Mouse (Mus musculus) right cerebral cortex, adult 2 months (tissue): ENCODE results near the gene Gm43738.

Experiments used
- DNase-seq, 2 experiments: peaks; one replicate each; pipeline ENCODE4 v3.0.0; 2021 to 2022; ENCODE audit warnings: low spot score in 2 of 2

The Gm43738 gene

DNA sequence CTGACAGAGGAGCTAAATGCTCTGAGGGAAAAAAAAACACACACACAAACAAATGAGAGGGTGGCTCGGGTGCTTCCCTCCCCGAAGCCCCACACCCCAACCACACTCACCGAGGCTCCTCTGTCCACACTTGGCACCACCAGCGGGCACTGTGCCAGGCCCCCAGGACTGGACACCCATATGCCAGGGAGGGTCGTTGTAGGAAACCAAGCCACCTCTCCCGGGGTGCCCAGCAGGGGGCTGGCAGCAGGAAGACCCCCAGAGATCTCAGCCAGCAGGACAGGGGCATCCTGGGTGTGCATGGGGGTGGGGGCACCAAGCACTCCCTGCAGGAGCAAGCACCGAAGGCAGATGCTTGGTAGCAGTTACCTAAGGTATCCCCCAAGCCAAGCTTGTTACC lies at the start of gene Gm43738:
TSS of gene Gm43738 (minus strand) at position 289 of the 400 bp plus-strand sequence.
- DNase-seq: no peak

DNA sequence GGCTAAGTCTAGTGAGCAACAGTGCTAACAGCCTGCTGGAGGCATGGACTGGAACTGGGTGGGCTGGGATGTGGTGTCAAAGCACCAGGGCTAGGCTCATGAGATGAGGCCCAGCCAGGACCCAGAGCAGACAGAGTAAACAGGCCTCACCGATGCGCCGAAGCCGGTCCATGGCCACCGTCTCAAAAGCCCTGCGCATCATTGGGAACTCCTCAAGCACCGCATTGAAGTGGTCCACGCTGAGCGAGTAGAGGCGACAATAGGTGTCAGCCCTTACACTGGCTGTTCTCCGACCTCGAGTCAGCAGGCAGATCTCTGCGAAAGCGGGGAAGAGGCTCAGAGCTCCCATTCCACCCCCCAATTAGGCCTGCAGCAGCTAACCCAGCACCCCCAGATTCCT lies 47.7 kb upstream of the Gm43738 start:
- DNase-seq: no peak

DNA sequence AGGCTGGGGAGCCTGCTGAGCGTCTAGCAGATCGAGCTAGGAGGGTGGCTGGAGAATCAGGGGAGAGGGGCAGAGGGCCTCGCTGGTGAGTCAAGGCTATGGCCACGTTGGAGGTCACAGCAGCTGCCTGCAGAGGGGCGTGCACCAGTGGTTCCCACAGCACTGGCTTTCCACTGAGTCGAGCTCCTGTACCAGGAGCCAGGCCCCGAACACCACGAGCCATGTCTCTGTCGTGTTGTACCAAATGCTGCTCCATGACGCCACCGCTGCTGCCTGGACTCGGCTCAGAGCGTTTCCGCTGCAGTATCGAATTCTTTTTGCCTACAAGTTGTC lies 47.0 kb upstream of the Gm43738 start:
- no peak for DNase-seq

DNA sequence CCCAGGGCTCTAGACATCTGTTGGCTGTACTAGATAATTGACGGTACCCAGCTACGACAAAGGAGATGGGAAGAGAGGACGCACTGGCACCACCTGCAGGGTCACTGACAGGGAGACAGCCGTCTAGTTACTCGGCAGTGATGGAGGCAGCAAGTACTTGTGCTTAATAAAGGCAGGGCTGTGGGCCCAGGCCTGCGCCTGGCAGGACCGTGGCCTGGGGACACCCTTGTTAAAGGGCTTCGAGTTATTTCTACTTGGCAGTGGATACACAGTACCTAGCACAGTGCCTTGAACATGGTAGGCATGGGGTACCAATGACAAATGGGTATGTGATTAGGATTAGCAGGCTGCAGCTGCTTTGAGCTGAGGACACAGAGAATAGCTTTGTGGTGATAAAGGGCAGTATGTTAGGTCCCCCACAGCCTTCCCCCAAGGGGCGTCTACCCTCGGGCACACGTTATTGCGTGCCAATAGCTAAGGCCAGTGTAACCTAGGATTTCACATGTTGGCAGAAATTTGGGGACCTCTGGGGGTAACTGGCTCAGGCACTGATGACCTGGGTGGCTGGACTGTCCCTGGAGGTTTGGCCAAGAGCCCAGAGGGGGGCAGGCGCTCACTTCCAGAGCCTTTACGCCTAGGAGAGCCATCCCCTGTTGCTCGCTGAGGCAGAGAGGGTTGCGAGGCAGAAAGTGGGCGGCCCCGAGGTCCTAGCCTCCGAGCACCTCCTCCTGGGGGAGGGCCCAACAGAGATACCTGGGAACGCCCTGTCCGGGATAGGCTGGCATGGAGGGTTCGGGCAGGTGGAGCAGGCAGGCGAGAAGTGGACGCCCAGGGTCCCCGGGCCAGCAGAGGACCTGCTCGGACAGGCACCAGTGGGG lies 46.4 kb upstream of the Gm43738 start:
- no peak for DNase-seq

DNA sequence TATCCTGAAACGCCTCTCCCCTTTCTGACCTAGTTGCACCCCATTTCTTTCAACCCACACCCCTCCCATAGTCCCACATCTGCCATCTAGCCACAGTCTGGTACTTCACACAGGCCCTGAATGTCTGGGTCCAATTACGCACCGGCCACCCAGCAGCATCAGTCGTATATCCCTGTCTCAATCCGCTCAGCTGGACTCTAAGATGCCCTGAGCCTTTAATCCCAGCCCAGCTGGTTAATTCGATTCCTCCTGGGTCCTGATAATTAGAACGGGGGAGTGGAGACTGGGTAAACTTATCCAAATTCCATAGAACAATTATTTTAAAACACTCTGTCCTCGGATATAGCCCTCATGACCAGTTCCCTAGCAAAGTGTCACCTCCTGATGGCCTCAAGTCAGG lies 44.7 kb upstream of the Gm43738 start:
- DNase-seq: no peak

DNA sequence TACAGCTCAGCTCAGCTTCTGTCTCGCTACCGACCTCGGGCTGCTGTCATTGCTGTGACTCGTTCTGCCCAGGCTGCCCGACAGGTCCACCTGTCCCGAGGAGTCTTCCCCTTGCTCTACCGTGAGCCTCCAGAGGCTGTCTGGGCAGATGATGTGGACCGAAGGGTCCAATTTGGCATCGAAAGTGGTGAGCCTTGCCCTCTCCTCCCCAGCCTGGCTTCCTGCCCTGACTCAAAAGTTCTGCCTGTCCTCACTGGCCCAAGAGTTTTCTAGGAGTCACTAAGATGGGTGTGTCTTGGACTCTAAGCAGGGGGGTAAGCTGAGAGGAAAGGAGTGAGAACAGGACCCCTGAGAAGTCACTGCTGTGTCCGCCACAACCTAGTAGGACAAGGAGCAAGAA lies 43.9 kb upstream of the Gm43738 start:
- no peak for DNase-seq

DNA sequence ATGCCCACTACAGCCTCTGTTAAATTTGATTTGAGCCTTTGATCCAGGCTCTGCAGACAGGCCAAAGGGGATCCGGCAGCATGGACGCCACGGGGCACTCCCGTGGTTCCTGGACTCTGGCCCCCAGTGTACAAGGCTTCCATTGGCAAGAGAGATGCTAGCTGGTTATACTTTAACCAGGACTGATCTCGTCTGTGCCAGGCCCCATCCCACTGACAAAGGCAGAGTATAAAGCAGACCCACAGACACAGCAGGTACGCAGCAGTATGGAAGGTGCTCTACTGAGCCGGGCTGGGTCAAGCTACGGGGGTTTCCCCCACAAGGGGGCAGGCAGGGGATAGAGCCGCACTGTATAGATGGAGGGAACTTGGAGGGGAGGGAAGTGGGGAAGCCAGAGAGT lies 35.5 kb upstream of the Gm43738 start:
- no peak for DNase-seq

DNA sequence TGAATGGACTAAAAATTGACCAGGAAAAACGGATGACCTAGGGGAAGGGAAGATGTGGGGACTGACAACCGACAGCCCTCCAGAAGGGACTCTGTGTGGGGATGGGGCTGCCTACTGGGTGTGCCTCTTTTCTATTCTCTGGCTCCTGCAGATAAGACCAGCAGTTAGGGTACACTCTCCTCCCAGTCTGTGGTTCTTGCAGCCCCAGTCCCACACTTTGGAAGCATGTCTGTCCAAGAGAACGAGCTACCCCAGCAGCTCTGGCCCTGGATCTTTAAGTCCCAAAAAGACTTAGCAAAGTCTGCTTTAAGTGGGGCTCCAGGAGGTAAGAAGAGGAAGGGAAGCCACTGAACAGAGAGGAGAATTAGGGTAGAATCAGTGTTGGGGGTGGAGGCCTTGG lies 35.1 kb upstream of the Gm43738 start, which contains the start of gene Pklr:
TSS of gene Pklr (plus strand) at position 185 of the 400 bp plus-strand sequence.
- no peak for DNase-seq

DNA sequence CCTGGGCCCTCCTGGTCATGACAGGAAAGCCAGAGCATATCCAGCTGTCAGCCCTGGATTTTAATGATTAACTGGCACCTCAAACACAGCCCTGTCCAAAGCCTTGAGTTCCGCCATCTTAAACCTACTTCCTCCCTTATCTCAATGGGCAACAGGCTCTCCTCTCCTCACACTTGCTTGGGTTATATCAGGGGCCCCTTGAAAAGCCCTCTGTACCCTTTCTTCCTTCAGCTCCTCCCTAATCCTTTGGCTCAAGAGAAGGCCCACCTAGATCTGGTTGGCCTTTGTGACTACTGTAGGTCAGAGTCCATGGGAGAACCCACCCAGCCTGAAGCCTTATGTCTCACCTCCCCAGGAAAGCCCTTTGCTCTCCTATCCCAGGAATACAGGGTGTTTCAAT lies 32.9 kb upstream of the Gm43738 start:
- no peak for DNase-seq

DNA sequence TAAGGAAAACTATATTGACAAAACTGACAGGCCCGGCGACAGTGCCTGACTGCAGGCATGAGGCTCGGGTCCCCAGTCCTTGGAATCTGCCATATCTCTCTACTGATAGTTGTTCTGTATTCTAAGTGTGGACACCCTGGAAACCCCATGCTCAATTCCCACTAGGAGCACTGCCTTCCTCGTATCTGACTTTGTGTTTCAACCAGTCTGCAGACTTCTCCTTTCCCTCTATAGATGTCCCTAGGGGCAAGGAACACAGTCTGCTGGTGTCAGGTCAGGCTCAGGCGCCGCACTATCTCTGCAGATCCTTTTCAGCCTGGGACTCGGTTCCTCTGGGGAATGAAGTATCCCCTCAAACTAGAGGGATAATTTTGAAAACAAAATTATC lies 32.2 kb upstream of the Gm43738 start:
- DNase-seq: no peak

DNA sequence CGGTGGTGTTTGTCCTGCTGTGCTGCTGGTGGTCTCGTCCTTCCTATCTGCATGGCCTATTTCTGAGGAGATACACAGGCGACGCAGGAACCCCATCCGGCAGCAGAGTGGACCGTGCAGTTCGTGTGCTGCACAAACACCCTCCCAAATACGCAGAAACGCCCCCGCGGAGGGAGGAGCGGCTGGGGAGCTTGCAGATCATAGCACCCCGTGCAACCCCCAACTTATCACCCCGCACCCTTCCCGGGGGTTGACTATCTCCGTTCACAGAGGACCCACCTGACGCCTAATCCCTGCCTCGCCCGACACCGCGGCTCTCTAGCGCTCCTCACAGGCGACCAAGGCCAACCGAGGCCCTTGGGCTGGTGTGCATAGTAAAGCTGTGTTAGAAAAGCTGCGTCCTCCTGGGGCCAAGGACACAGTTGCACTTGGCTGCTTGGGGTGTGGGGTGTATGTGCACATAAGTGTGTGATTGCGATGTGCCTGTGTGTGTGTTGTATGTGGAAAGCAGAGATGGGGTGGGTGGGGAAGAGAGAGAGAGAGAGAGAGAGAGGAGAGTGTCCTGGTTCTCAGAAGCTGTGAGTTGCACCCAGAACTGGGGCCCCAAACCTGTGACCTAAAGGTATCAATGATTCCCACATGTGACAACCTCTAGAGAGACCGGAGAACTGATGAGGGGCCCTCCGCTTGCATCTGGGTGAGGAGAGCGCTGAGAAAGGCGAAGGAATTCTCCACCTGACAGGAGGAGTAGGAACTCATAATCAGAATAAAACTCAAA lies 31.6 kb upstream of the Gm43738 start:
- DNase-seq: peak; percentile 47 to 51

DNA sequence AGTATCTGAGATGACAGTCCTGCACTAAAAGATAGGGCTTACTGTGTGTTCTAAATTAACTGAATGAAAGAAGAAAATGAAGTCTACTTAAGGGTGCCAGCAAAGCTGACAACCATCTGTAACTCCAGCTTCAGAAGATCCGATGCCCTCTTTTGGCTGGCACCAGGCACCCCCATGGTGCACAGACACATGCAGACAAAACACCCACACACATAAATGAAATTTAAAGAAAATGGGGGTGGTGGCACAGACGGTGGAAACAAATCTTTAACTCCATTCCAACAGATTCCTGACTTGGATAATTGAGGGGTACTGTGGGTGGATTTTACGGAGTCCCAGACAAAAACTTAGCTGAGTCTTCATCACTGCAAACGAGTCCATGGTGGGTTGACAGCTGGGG lies 30.9 kb upstream of the Gm43738 start:
- peak; percentile 59 to 68 for DNase-seq

DNA sequence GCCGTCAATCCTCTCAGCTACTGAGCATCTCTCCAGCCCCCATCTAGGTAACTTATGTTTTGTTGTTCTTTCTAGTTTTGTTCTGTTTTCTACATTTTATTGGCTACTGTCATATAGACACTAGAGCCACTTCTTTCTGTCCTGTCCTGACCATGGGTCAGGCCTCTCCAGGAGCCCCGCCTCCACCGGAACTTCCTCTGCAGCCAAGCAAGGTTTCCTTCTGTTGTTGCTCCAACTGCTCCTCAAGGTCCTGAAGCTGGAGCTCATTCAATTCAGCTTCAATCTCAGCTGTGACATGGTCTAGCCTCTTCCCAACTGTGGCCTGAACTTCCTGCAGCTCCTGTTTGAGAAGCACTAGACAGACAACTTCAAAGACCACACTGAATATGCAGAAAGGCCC lies 29.0 kb upstream of the Gm43738 start:
- DNase-seq: no peak

DNA sequence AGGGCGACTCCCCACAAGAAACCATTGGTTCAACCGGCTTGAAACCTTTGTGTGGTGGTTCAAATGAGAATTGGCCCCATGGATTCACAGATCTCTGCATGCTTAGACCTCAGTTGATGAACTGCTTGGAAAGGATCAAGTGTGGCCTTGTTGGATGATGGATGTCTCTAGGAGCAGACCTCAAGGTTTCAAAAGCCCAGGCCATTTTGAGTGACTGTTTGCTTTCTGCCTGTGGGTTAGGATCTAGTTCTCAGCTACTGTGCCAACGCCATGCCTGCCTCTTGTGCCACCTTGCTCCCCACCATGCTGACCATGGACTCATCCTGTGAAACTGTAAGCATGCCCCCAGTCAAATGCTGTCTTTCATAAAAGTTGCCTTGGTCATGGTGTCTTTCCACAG lies 25.1 kb upstream of the Gm43738 start:
- DNase-seq: no peak

DNA sequence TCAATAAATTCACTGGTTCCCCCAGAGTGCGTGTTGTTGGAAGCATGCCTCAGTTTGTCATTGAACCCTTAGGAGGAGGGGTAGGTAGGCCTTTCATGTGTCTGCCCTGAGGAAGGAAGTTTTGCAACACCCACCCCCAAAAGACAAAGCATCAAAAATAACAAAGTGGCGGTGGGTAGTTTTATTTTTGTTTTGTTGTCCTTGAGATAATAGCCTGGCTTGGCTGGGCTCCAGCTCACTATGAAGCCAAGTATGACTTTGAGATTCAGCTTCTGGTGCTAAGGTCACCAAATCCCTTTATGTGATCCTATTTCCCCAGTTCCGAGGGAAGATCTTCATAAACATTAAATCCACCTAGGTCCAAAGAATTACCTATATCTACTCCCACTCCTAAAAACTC lies 23.3 kb upstream of the Gm43738 start:
- no peak for DNase-seq

DNA sequence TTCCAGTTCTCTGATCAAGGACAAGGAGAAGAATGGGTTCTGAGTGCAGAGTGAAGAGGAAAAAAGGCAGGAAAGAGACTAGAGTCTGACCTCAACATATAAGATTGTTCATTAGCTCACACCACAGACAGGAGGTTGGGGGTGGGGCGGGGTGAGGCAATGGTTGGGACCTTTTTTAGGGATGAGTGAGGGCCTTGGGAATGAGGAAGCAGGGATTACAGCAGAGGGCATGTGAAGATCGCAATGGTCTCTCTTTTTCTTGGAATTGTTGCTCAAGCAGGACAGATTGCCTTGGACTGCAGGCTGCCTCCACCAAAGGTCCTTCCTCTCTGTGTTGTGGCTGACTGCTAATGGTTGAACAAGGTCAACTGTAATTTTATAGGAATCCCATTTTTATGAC lies 22.4 kb upstream of the Gm43738 start:
- DNase-seq: no peak

DNA sequence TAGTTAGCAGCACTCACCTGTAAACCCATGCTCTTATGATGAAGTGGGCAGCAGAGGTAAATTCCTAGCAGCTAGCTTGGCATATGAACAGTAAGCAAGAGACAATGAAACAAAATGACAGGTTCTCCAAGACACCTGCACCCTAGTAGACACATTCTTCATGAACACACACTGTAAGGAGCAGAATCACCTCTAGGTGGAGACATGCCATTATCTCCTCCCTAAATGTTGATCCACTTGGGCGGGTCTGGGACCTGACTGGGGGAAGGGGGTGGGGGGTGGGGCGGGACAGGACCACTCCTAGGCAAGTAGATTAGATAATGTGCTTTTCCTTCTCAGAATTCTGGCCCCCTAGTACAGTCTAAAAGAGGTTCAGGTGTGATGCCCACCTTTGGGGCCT lies 14.6 kb upstream of the Gm43738 start:
- peak in 1 of 2 experiments; percentile 50 for DNase-seq

DNA sequence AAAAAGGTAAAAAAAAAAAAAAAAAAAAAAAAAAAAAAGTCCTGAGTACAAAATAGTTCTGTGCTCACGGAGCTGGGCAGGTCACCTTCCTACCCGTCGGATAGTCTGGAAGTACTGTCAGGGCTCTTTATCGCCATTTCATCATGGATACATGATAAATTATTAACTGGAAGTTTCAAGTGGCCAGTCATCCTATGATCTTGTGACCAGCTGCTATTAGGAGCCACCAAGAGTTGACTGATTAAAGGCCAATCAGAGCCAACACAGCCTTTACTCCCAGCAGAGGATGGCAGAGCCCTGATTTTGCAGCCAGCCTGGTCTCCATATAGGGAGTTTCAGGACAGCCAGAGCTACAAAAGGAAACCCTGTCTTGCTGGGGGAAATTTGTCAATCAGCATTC lies 12.2 kb upstream of the Gm43738 start:
- no peak for DNase-seq

DNA sequence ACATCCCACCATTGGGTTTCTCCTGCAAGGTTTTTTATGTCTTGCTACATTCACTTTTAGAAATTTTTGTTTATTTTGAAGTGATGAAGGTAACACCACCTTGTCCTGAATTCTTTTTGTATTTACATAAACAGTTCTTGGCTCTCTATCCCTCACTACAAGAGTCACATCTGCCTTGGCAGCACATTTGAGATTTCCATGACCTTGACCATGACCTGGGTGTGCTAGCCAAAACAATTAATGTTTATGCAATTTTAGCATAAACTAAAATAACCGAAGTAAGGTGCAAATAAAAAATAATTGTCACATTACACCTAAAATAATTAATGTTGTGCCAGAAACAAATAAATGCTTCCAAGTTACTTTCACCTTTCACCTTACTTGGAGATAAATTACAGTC lies 7.2 kb upstream of the Gm43738 start:
- DNase-seq: no peak

DNA sequence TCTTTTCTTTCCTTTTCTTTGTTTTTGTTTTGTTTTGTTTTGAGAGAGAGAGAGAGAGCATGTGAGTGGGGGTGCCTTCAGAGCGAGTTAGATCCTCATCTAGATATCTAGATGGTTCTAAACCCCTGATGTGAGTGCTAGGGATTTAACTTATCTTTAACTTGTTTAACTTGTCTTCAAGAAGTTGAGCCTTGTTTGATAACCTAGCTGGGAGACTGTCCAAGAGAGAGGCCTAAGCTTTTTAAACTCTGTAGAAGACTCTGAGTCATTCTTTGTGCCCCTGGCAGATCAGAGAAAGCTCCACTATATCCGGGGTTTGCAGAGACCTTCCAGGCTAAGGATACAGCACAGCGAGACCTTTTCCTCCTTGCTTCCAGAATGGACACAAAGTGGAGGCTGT lies 6.6 kb upstream of the Gm43738 start:
- DNase-seq: no peak

DNA sequence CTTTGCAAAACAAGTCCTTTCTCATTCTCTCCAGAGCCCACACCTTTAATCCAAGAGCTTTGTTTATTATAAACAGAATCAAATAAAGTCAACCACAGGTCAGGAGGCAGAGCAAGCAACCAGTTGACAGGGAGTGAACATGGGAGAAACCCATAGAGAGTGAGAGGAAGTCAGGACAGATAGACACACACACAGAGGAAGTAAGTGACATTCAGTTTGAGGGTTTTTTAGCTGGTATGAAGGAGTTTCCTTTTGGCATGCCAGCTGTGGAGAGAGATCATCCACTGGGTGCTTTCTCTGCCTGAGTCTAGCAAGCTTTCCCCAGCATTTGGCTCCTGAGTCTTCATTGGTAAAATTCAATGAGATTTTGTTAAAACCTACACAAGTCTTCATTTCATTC lies 6.0 kb upstream of the Gm43738 start:
- no peak for DNase-seq

DNA sequence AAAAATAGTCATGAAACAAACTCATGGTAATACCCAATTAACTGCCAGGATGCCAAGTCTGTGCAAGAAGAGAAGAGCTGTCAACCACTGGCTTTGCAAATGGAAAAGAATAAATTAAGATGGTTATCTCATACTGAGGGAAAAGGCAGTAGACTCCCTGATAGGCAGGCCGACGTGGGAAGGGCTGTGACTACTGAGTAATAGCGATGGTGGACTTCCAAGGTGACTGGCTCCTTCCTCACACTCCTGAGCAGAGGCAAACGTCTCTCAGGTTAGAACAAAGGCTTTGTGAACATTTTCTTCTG lies 2.3 kb upstream of the Gm43738 start:
- DNase-seq: no peak

DNA sequence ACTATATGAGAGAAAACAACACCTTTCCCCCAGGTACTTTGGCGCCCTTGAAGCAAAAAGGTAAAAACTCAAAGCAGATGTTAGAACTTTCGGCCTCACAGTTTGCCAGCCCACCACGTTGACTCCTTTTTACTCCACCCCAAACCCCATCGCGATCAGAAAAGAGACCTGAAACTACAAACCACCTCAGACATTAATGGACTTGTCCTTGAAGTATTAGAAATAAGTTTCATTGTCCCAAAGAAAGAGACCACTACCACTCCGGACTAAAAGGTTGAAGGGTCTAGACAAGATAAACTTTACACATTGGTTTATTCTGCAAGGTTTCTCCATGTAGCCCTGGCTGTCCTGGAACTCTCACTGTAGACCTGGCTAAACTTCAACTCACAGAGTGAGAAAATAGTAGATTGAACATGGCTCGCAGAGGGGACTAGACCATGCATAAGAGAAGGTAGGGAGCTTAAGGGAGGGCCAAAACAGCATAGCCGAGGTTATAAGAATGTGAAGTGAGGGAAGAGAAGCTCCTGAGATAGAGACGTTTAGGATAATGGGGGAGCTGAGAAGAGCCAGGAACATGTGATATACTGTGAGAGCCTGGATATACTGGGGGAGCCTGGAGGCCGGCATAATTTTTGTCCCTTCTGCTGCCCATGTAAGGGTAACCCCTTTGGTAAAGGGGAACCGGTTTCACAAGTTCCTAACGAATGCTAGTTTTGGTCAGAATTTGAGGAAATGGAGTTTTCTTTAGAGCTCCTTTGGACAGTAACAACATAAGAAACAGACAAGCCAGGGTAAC lies 1.8 kb upstream of the Gm43738 start:
- DNase-seq: no peak
